In the genomic region with DNA sequence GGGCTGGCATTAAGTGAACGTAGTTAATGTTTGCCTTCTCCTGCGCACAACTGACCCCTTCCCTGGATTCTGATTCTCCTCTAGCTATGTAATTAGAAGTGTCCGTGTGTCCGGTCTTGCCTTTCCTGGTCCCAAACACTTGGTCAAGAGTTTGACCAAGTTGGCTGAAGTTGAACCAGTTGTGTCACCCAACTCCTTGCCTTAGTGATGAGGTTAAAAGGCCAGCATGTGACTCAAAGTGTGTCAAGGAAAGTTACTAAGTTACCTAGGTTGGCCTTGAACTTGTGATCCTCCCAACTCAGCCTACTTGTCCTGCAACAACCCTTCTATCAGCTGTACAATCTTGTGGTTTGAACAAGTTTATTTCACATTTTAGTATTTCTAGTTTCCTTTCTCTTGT, we compare ENCODE assay signal across 20 mouse cellular contexts. TPM values are rescaled to one million over a fixed set of nuclear protein-coding genes. Genes with fewer than 3 reads are reported as not detected.
A peak's percentile ranks its signal among the peaks of the same experiment; 100 is the strongest.
DNase-seq lines count a peak whose midpoint lies in the region; ATAC-seq lines count a peak whose summit lies in the region.
"Had no signal": no experiment of that assay in that cellular context is flagged by ENCODE, and none has a peak within 500 bp of the region (broad histone marks: within the 10 kb centered on the region; RNA-seq: fewer than 3 reads in every experiment).

No protein-coding gene starts in this region.

- 90% methylated on average over 4 of the region's 4 CpGs for WGBS in heart, embryonic 10.5 days
- WGBS in midbrain, embryonic 15.5 days, result 90% methylated on average over 4 of the region's 4 CpGs

- peaks cover 3% of the 10 kb centered on the region; the same call in 1 of the 2 replicates for H3K4me1 ChIP-seq in brown adipose tissue, adult 24 weeks (ENCODE audit: control insufficient read depth, insufficient read depth, insufficient read length, low read length)
- peaks cover 11% of the 10 kb centered on the region; the same call in 1 of the 2 replicates for H3K4me1 ChIP-seq in heart, embryonic 10.5 days
- H3K4me1 ChIP-seq in midbrain, embryonic 15.5 days, result peaks cover 20% of the 10 kb centered on the region
- H3K4me1 ChIP-seq: embryonic facial prominence, embryonic 12.5 days had no signal

- no peak for ATAC-seq in midbrain, embryonic 15.5 days (replicated peaks)

- no peaks in the 10 kb centered on the region for H3K9me3 ChIP-seq in heart, embryonic 10.5 days
- no peaks in the 10 kb centered on the region for H3K9me3 ChIP-seq in midbrain, embryonic 15.5 days
- H3K9me3 ChIP-seq: embryonic facial prominence, embryonic 12.5 days; forebrain, embryonic 12.5 days; G1E; heart, embryonic 12.5 days; hindbrain, embryonic 10.5 days had no signal

- peak; percentile 16 for DNase-seq in adrenal gland, postnatal 14 days
- DNase-seq in adrenal gland, adult 18-20 months (ENCODE audit: low spot score in 2 of 2), result no peak
- DNase-seq in kidney, postnatal 36 days, result peak; percentile 13 to 36
- no peak for DNase-seq in kidney, postnatal 10 days
- peak; percentile 20 for DNase-seq in yolk sac, embryonic 10.5 days (ENCODE audit: low spot score)
- no peak for DNase-seq in heart, embryonic 10.5 days (ENCODE audit: low spot score)
- DNase-seq: adrenal gland, postnatal 25 days; cerebellum, adult 11 months; cerebellum, adult 8-10 months; cerebellum, postnatal 14 days; gastrocnemius, postnatal 14 days; heart, adult 2 months had no signal

- no peak overlapping the region for H3K4me3 ChIP-seq in brown adipose tissue, adult 24 weeks (ENCODE audit: insufficient read depth, low read depth, low read length)
- H3K4me3 ChIP-seq in heart, embryonic 10.5 days, result no peak overlapping the region
- no peak overlapping the region for H3K4me3 ChIP-seq in midbrain, embryonic 15.5 days

- H3K4me2 ChIP-seq in midbrain, embryonic 15.5 days, result no peak overlapping the region

- H3K27me3 ChIP-seq in heart, embryonic 10.5 days (ENCODE audit: insufficient read depth, poor library complexity, severe bottlenecking), result peaks cover 13% of the 10 kb centered on the region
- H3K27me3 ChIP-seq in midbrain, embryonic 15.5 days (replicated peaks), result peaks cover 10% of the 10 kb centered on the region
- H3K27me3 ChIP-seq: heart, embryonic 12.5 days had no signal

- no peak overlapping the region for H3K9ac ChIP-seq in midbrain, embryonic 15.5 days
- H3K9ac ChIP-seq: embryonic facial prominence, embryonic 12.5 days; hindbrain, embryonic 14.5 days had no signal

- no peaks in the 10 kb centered on the region for H3K36me3 ChIP-seq in heart, embryonic 10.5 days
- no peaks in the 10 kb centered on the region for H3K36me3 ChIP-seq in midbrain, embryonic 15.5 days (replicated peaks)
- H3K36me3 ChIP-seq: embryonic facial prominence, embryonic 12.5 days; forebrain, embryonic 12.5 days; G1E; heart, embryonic 12.5 days; hindbrain, embryonic 10.5 days had no signal

- peak overlapping the region; percentile 46 for H3K27ac ChIP-seq in brown adipose tissue, adult 24 weeks (replicated peaks; ENCODE audit: low read depth, low read length)
- H3K27ac ChIP-seq in heart, embryonic 10.5 days, result no peak overlapping the region
- no peak overlapping the region for H3K27ac ChIP-seq in midbrain, embryonic 15.5 days
- H3K27ac ChIP-seq: embryonic facial prominence, embryonic 12.5 days; forebrain, embryonic 12.5 days; hindbrain, embryonic 14.5 days had no signal

RNA-seq across cellular contexts. Expression of a gene that starts 5.7 kb away (rescaled TPM):
- total RNA-seq in adrenal gland, postnatal 14 days (2021), result 3.7 and 4.3 TPM in 2 replicates
- total RNA-seq in adrenal gland, adult 18-20 months (2021), result 1 to 10 TPM; 2.5 to 3.1 TPM
- polyA plus RNA-seq in brown adipose tissue, adult 24 weeks (2012; ENCODE audit: insufficient read depth, insufficient read length, missing spikeins), result 5.7 and 7.6 TPM in 2 replicates
- 4.0 and 5.3 TPM in 2 replicates for polyA plus RNA-seq in heart, embryonic 10.5 days (2016; fragmentation: Nextera tagmentation; extraction: Ambion mirVana)
- polyA plus RNA-seq in midbrain, embryonic 15.5 days (2015; fragmentation: Nextera tagmentation; extraction: Ambion mirVana), result 5.7 and 6.5 TPM in 2 replicates
- polyA plus RNA-seq: G1E had no signal

Comparison
In these comparisons a context has a peak if more than half of its experiments do, and no peak if none do; other contexts are left out.
1. DNase-seq: peak in adrenal gland, postnatal 14 days (single experiment), kidney, postnatal 36 days (2 of 2) and yolk sac, embryonic 10.5 days (single experiment); none in adrenal gland, adult 18-20 months (0 of 2), kidney, postnatal 10 days (single experiment) and heart, embryonic 10.5 days (single experiment).